Mouse (Mus musculus) lung, adult 2 months (tissue): ENCODE measurements around the gene St13.

ENCODE experiments used
- CTCF ChIP-seq: fragments of 200-500 bp; IDR thresholded peaks from 2 replicates; pipeline ENCODE4 v1.5.1; 2011; ENCODE audit warnings: mild to moderate bottlenecking, low read length, control low read depth; ENCODE audit not compliant: insufficient read depth
- POLR2A ChIP-seq: fragments of 200-500 bp; IDR thresholded peaks from 2 replicates; pipeline ENCODE4 v1.6.1; 2011; ENCODE audit warnings: low read depth, mild to moderate bottlenecking, control low read depth, low read length, borderline replicate concordance; ENCODE audit errors: extremely low read depth

DNA sequence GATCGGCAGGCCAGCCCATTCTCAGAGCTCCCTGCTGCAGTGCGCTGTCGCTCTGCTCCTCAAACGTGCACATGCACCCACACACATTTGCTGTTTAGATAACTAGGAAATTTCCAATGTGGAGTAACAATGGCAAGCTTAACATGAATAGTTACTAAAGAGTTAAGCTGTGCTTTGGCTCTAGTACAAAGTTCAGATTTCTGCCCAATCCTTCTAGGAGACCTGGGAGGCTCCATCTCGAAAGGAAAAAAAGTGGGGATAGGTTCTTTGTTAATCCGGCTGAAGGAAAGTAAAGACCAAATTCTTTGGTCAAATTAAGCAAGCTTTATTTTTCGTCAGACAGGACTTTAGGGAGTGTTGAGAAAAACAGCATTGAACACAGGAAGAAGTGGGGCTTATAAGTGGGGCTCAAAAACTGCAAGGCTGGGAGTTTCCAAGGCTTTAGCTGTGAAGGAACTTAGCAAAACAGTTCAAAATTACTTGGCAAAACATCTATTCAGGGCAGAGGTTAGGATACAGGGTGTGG lies 22.3 kb upstream of the St13 start:
- no peak for TF ChIP-seq POLR2A
- no peak for TF ChIP-seq CTCF
